Mouse (Mus musculus): Measurements from ENCODE around the gene Ksr1.

- no peak for TF ChIP-seq POLR2A (IDR thresholded peaks at IDR 0.05; ENCODE audit: control insufficient read depth, extremely low read depth, insufficient read depth, low read length, poor library complexity)
- TF ChIP-seq CTCF (IDR thresholded peaks at IDR 0.05; ENCODE audit: borderline replicate concordance, control insufficient read depth, extremely low read depth, insufficient read depth, low read length, poor library complexity), result no peak
Measured at GRCm38 (mm10) chr11:78976731-78977510, 169.3 kb downstream of the Ksr1 start.
